Mouse (Mus musculus) lung, postnatal 10 days (tissue): Measurements from ENCODE around the gene Lrguk.

Source experiments
- DNase-seq: peaks from one replicate; pipeline ENCODE4 v3.0.0; 2021

Gene Lrguk

DNA sequence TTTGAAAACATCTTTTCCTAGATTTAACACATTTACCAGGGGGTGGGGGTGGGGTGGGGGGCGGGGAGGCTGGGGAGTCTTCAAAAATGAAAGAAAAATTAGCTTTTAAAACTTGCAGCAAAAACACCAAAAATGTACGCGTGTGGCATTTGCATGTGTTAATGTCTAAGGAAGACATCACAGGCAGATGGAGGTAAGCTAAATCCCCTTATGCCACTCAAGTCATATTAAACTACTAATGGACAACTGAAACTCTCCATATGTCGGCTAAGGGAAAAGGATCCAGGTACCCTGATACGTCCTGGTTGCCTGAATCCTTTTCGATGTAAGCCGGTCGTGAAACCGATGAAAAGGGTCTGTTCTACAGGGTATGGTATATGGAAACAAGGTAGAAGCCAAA lies 119.8 kb downstream of the Lrguk start:
- no peak for DNase-seq

DNA sequence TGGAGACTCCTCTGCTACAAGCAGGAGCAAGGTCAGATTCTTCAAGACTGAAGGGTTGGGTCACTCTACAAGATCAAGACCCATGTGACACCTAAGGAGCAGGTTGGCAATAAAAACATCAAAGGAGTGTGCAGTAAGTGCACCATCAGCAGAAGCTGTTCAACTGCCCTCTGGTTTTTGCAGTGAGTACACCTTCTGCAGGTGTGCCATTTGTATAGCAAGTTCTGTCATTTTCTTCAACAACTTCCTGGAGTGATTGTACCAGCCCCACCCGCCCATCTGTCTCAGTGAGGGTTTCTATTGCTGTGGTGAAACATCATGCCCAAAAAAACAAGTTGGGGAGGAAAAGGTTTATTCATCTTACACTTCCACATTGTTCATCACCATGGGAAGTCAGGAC lies 120.6 kb downstream of the Lrguk start:
- no peak for DNase-seq

DNA sequence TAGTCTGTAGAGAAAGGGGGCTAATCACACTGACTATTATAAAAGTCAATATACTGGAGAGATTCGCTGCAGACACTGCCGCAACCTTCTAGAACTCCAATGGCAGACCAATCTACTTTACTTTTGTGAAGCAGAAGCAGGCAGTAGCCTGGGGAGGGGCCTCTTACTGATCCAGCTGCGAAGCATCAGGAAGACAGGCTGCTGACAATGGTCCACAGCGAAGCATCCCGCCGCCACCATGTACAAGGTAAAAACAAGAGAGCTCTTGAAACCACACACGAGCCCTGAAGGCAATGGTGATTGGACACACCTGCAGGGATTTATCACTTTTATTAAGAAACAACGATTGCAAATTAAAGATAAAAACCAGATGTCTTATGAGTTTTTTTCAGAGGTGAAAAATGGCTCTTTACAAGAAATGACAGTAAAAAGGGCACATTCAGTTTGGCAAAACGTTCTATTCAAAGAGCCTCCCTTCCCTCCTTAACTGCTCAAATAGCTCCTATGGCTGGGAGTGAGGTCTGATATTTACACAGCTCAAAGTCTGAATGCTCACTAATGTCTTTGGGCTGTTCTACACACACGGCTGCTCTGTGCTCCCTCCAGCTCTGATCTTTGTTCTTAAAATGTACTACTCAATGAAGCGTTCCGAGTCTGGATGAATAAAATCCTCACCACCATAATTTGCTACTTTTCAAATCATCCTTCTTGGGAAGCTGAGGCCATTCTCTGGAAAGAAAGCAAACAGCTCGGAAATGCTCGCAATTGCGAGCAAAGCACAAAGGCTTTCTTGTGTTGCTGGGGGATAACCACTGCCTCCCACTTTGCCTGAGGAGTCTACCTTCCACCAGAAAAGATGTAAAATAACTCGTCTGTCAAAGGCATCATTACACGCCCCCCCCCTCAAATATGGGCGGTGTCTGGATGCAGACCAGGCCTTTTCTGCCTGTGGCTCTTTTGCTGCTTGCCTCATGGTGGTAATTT lies 124.1 kb downstream of the Lrguk start:
- DNase-seq = no peak

DNA sequence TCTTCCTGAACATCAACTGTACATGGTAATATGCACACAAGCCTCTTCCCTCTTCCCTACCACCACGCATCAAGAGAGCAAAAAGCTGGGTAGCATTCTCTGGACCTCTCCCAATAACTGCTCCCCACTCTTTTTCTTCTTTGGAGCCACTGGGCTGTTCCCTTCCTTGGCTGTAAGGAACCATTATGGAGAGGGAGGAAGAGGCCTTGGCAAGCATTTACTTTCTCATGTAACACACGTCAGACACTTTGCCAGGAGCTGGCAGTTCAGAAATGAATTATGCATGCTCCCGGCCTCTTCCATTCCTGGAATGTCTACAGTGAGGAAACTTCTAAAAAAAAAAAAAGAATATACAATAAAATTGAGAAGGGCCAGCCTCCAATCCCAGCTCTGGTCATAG lies 125.0 kb downstream of the Lrguk start:
- DNase-seq = peak; percentile 66

DNA sequence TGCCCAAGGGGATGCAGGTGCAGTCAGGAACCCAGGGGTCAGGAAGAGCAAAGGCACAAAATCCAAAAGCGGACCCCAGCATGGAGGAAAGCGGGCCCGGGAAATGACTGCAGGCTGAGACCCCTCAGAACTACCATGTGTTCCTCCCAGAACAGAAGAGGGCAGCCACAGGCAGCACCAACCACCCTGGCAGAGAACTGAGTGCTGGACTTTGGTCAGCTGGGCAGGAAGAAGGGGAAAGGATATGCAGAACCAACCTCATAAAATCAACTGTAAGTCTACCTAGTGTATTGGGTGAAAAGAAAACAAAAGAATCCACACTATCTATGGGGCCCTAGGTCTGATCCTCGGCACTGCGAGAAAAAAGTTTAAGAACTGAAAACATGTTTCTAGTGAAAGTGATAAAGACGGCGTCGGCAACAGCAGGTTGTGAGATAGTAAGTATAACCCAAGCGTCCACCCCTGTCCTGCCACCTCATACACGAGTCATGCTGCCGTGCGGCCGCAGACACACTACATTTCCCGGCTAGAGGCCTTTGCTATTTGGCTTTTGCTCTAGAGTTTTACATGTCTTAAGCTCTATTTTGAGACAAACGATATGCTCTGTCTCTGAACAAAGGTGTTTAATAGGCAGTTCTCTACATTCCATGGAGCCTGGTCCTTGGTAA lies 126.0 kb downstream of the Lrguk start:
- DNase-seq = no peak

DNA sequence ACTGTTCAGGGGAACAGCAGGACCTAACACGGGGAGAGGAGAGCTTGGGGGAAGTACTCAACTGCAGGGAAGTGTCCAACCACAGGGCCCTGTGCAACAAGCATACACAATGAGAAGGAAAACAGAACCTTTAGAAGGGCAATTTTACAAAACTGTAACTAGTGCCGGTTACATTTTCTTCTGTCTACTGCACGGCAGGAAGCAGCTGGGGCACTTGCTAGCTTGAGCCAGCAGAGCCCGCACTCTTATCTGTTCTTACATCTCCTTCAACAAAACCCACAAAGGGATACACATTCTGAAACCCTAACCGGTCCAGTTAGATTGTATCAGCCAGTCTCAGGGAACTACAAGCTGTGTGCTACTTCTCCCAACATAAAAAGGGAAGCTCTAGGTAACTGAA lies 126.8 kb downstream of the Lrguk start:
- no peak for DNase-seq

DNA sequence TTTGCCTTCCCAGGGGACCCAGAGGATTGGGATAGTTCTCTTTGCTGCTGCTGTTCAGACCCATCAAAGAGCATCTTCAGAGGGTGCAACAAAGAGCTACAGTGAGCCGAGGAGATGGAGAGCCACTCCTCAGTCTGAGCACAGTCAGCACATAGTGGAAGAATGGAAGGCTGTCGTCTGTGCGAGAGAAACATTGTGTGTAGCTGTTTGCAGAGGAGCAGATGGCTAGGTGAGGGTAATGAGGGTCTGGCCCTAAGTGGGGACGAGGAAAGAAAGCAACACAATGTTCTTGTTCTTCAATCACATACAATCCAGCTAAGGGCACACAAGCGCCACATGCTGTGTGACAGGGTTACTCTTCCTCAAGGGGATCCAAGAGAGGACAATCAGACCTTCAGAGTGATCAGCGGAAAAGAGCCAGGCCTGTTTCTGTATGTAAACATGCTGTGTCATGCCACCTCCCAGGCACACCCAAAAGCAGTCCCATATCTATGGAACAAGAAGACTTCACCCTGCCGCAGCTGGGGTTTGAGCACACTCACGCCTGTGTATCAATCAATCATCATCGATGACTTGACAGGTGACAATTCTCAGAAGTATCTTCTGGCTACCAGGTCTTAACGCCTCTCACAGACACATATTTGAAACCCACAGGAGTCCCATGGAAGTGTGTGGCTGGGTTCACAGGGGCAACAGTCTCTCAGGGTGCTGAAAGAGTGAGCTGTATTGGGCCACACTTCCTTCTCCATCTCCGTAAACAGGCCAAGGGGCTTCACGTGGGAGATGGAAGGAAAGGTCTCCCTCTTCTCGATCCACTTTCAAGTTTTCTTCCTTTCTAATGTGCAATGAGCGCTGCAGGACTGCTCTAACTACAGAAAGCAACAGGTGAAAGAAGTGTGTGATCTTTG lies 127.8 kb downstream of the Lrguk start:
- DNase-seq = no peak

DNA sequence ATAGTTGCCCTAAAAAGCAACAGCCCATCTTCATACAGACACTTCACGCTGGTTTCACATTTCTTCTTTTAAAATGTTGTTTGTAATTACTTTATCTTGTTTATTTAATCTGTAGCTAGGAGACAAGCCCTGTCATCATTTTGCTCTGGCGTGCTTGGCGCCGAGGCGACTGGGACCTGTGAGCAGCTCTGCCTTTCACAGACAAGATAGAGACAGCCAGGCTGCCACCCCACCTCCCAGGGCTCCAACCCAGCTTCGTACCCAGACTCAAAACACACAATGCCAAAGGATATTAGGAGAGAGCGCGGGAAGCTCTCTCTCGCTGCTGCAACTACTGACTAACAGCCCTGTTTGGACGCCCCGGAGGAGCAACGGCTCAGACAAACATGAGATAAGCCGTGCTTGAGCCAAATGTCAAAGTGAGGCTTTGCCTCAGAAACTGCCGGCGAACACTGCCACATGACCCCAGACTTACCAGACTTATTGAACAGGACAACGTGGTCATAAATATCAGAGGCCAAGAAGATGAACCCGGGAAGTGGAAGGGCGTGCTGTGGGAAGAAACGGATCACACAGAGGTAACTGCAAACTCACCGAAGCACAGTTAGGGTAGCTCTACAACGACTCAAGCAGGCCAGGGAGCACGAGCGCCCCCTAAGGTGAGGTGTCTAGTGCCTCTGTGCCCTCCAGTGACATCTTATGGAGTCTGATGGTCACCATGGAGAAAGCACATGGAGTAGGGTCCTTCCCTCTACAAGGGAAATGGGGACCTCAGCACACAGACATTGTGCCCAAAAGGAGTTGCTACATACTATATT lies 131.0 kb downstream of the Lrguk start:
- peak; percentile 38 for DNase-seq

DNA sequence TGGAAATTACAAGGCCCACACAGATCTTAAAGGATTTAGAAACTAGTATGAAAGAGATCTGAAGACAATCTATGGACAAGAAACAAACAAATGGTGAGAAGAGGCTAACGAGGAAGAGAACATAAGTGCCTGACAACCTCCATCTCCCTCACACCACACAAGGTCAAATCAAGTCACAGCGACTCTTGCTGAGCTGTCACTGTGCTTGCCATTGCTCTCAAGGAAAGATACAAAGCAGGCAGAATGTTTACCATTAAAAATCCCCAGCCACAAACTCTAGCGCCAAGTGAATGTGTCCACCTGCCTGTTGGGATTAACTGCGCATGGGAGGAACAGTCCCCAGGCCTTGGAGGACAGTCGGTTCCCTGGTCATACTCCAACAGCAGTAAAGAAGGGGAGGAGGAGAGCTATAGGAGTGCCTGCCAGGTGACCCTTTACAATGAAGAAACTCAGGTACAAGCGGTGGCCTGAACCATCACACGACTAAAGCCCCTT lies 131.6 kb downstream of the Lrguk start:
- no peak for DNase-seq

DNA sequence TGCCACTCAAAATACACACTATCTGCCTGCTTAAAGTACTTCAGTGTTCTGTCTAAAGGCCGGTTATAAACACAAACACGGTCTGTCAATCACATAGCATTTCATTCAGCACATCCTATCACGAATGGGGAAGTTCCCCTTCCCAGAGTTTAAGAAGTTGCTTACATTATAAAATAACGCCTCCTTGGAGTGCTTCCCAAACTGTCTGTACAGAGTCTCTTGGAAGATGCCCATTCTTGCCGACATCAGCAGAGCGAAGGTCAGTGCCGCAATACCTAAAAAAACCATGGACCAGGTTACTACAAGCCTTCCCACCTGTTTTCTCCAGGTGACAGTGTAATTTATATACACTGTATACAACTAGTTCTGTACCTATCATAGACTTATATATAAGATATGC lies 132.3 kb downstream of the Lrguk start:
- no peak for DNase-seq

DNA sequence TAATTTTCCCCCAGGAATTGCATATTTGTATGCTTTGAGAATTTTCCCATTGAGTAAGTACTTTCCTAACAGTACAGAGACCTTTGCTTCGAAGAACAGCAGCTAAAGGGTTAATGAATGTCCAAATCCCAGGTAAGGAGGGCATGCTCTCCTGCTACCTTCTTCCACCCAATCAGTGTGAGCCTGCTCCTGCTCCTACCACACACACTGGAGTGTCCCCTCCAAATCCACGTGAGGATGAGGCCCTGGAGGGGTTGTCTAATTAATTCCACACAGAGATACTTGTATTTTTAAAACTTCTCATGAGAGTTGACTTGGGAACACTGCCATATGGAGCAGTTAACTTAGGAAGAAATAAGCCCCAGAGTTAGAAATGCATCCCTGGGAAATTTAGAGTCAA lies 133.4 kb downstream of the Lrguk start:
- DNase-seq = no peak

DNA sequence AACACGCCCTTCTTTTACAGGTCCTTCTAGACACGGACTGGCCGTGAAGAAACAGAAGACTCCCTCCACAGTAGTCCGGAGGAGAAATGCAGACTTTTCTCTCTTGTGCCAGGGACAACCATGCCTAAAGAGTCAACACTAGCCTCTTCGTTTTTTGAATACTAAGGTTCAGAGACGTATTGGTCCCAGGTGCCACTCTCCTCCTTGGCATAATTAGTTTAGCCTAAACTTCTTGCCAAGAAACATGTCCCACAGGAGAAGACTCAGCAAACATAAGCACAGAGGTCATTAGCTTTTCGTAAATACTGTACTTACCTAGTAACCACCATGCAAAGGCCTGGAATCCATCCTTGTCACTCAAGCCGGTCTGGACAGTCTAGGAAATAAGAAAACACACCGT lies 133.8 kb downstream of the Lrguk start:
- no peak for DNase-seq

DNA sequence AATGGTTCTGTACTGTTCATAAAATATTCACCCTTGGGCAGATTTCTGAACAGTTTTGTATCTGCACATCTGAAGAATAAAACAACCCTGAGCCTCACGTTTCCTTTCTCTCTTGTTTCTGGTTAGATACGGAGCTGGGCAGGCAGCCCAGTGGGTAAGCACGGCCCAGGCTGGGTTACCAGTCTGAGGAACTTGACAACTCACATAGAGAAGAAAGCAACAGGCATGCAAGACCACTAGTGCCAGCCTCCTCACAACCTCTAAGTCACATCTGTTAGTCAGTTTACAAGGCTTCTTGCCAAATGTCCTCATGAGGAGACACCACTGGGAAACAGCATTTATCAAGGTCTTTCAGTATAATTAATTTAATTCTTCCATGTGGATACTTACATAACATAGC lies 139.6 kb downstream of the Lrguk start:
- no peak for DNase-seq

DNA sequence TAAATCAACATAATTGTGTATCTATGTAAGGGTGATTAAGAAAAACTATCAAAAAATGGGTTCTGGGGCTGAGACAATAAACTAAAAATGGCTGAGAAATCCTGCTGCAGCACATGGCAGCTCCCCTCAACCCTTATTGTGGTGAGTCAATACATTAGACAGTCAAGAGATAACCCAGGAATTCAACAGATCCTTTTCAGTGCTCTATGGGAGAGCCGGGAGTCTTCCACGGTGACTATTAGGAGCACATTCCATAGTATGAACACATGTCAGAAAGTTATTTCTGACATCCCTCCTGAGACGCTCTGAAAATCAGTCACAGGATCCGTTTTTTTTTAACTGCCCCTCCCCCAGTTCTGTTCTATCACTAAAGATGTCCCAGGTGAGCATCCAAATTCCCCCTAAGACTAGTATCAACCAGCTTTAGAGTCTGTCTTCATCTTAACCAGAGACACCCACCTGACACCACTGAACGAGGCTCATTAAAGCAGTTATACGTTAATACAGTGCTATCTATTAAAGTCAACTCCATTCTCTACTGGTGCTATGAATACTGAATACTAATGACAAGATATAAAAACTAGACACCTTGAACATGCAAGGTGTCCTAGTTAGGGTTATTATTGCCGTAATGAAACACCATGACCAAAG lies 141.7 kb downstream of the Lrguk start:
- no peak for DNase-seq

DNA sequence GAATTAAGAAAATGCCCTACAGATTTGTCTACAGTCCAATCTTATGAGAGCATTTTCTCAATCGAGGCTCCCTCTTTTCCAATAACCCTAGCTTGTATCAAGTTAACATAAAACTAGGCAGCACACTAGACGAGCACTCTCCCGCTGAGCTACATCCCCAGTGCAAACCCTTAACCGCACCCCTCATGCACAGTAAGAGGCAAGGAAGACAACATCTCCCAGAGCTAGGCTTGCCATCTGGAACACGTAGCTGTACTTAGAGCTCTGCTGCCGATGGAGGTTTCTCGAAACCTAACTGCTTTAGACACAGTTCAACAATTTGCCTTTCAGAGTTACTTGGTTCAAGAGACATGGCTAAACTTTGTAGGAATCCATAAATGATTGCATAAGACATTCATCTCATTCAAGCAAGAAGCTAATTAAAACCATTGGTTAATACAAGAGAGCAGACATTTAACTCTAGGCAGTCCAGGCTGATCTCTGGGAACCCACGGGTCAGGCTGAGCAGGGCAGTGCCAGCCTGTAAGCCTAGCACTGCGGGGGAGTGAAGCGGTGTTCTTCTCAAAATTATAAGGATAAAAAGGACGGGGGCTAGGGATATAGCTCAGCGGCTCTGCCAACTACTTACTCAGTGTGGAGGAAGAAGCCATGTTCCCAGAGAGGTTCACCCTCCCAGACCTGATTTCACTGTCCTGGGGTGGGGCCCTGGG lies 142.7 kb downstream of the Lrguk start:
- DNase-seq = no peak

DNA sequence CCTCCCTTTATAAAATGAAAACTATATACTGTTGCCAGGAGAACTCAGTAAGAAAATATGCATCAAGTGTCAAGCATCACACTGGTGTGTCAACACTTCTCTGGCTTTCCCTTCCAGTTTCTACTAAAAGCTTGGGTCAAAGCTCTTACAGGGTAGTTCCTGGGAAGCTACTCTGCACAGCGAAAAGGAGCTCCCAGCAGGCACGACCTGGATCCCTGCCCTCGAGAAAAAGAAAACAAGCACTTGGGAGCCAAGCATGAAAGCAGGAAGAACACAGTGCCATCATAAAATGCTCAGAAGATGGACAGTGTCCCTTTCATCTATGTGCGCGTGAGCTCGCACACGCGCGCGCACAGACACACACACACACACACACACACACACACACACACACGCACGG lies 144.0 kb downstream of the Lrguk start:
- DNase-seq = no peak

DNA sequence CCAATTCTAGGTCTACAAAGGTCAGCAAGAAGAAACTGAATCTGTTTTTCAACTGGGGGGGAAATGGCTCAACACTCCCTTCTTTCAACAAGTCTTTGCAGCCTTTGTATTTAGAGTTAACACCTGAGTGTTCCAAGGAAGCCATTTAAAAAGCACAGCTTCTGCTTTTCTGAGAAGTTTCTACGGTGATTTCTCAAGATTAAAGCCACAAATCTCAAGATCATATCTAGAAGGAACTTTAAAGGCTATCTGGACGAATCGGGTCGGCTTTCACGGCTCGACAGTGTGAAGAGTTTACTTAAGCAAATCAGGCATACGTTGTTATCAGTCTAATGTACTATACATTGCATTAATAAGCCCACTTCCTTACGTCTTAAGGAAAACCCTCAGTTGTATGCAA lies 145.5 kb downstream of the Lrguk start:
- DNase-seq = no peak

DNA sequence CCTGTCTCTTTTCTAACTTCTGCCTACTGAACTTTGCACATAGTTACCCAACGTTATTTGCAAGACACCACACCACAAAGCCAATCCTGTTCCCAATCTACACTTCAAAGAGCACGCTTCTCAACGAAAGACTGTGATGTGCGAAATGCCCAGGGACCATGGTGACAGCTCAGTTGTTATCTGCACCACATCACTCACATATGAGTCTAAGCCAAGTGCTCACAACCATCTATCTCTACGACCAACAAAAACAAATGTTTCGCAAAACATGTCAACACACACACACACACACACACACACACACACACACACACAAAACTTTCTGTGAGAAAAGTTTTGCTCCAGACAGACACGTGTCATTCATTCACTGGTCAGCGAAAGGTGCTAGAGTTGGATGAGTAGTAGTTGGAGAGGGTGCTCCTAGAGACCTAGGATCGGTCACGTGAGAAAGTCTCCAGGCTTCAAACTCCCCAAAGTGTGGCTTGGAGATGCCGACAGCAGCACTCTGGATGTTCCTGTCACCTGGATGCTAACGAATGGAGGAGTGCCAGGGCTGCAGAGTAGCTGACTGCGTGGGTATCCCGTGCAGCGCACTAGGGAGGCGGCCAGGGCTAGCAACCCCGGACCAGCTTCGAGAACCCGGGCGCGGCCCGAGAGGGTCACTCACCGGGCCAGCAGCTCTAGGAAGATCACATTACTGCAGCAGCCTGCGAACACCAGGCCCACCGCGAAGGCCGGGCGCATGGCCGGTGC lies 147.0 kb downstream of the Lrguk start:
- no peak for DNase-seq

DNA sequence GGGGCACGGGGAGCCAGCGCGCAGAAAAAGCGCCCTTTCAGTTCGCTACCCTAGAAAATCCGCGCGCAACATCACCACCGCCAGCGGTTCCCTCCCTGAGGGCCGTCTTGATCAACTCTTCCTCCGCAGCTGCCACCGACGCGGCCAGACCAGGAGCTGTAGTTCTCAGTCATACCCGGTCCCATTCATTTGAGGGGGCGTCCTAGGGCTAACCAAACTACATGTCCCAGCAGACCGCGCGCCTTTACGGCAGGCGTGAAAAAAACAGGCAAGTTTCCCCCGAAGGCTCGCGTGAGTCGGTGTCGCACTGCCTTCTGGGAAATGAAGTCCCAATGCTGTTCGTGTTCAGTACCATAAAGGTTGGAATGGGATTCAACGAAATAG lies 147.6 kb downstream of the Lrguk start, which contains the start of gene Slc35b4:
Slc35b4 (minus strand) TSS at position 248 of the 384 bp plus-strand sequence.
- DNase-seq = peak; percentile 97

DNA sequence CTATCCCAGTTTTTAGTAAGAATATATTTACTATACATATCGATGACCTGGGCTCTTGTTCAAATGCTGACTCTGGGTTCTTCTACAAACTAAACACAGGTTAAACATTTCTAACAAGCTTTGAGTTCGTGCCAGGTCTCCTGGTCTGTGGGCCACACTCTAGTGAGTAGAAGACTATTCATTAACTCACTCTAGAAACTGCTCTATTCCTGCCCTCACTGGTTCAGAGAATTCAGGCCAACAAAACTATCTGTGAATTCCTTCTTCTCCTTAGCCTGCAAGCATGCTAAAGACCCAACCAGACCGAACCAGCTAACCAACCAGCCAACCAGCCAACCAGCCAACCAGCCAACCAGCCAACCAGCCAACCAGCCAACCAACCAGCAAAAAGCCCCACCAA lies 149.8 kb downstream of the Lrguk start:
- DNase-seq = no peak
